Mouse (Mus musculus): ENCODE measurements around the gene Ciao2b. TPM values are rescaled to one million over a fixed set of nuclear protein-coding genes. Genes with fewer than 3 reads are reported as not detected.

Ciao2b gene
- polyA plus RNA-seq, 2 experiments, result 71.1 to 81.9 TPM

DNA sequence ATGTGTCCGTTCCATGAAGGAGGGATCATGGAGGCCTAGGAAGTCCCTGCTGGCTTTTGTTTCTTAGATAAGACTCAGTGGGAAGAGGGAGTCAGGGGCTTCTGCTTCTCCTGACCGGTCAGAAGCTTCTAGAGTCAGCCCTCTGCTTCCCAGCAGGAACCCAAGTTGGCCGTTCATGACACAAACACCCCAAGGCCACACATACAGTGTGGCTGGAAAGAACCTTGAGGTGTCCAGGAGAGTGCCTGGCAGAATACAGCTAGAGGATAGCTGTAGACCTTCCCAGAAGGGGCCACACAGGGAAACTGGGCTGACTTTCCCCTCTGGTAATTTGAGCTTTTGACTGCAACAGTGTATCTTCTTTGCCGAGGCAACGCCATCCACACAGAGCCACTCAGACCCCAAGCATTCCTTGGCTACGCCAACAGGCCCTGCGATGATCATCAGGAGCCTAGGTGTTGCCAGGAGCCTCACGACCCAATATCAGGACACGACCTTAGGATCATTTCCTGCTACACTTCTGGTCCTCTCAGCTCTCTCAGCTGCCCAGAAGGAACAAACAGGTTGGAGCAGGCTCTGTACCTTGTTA lies 8.5 kb downstream of the Ciao2b start:
- H3K9ac ChIP-seq (ENCODE audit: low read depth, low read length, severe bottlenecking), result no peak overlapping the region
- no peak for TF ChIP-seq POLR2A (IDR thresholded peaks at IDR 0.05; ENCODE audit: borderline replicate concordance, extremely low read depth, insufficient read depth, insufficient read length)
- no peak overlapping the region for H3K4me2 ChIP-seq (replicated peaks; ENCODE audit: low read depth, low read length, severe bottlenecking)
- H3K4me1 ChIP-seq (ENCODE audit: control insufficient read depth, insufficient read depth, low read length), result peaks cover 22% of the 10 kb centered on the region; the same call in 1 of the 2 replicates
- H3K27ac ChIP-seq (replicated peaks; ENCODE audit: low read depth, low read length), result no peak overlapping the region
- ATAC-seq (ENCODE audit: low FRiP score, low read depth) (no peak), DNase-seq (ENCODE audit: low spot score) (no peak)
- no peaks in the 10 kb centered on the region for H3K9me3 ChIP-seq (ENCODE audit: control insufficient read depth, low read length)
- 50% methylated on average over 9 of the region's 9 CpGs for WGBS
- peaks cover 7% of the 10 kb centered on the region; the same call in 1 of the 2 replicates for H3K36me3 ChIP-seq (ENCODE audit: control insufficient read depth, insufficient read depth, low read length)
- H3K27me3 ChIP-seq (ENCODE audit: control insufficient read depth, insufficient read depth, low read length), result peaks cover 6% of the 10 kb centered on the region; the same call in 1 of the 2 replicates
- no peak overlapping the region for H3K4me3 ChIP-seq (replicated peaks; ENCODE audit: low read length)

GRCm38 (mm10) chr8:104632486-104632885 lies 9.3 kb downstream of the Ciao2b start:
- peak overlapping the region; percentile 69; the same call in 1 of the 2 replicates for H3K4me2 ChIP-seq (replicated peaks; ENCODE audit: low read depth, low read length, severe bottlenecking)
- H3K36me3 ChIP-seq (ENCODE audit: control insufficient read depth, insufficient read depth, low read length), result 0 out of 2 replicates have a peak, but pooled peaks cover 4% of the 10 kb centered on the region
- H3K27ac ChIP-seq (replicated peaks; ENCODE audit: low read depth, low read length), result no peak overlapping the region
- no peak overlapping the region for H3K4me3 ChIP-seq (replicated peaks; ENCODE audit: low read length)
- DNase-seq (ENCODE audit: low spot score) (no peak), ATAC-seq (ENCODE audit: low FRiP score, low read depth) (no peak)
- H3K9me3 ChIP-seq (ENCODE audit: control insufficient read depth, low read length), result no peaks in the 10 kb centered on the region
- peaks cover 22% of the 10 kb centered on the region; the same call in 1 of the 2 replicates for H3K4me1 ChIP-seq (ENCODE audit: control insufficient read depth, insufficient read depth, low read length)
- TF ChIP-seq POLR2A (IDR thresholded peaks at IDR 0.05; ENCODE audit: borderline replicate concordance, extremely low read depth, insufficient read depth, insufficient read length), result no peak
- H3K27me3 ChIP-seq (ENCODE audit: control insufficient read depth, insufficient read depth, low read length), result peaks cover 6% of the 10 kb centered on the region; the same call in 1 of the 2 replicates
- 50% methylated on average over 6 of the region's 6 CpGs for WGBS
- H3K9ac ChIP-seq (ENCODE audit: low read depth, low read length, severe bottlenecking), result no peak overlapping the region

DNA sequence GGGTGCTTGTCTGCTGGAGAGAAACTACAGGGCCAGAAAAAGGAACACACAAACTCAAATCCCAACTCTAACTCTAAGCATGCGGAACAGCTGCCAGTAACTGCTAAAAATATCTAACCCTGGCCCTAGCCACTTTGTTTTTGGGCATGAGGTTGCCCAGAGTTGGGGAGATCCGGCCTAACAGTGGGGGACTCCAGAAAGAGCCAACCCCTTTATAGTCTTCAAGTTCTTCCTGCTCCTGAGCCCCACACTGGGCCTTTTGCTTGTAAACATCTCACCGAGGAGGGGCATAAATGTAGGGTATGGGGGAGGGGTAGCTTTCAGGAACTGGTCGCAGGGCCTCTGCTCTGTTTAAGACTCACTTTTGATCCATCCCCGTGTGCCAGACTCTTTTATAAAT lies 9.8 kb downstream of the Ciao2b start:
- no peak overlapping the region for H3K9ac ChIP-seq (ENCODE audit: low read depth, low read length, severe bottlenecking)
- H3K4me2 ChIP-seq (replicated peaks; ENCODE audit: low read depth, low read length, severe bottlenecking), result peak overlapping the region; percentile 69
- H3K27me3 ChIP-seq (ENCODE audit: control insufficient read depth, insufficient read depth, low read length), result peaks cover 6% of the 10 kb centered on the region; the same call in 1 of the 2 replicates
- TF ChIP-seq POLR2A (IDR thresholded peaks at IDR 0.05; ENCODE audit: borderline replicate concordance, extremely low read depth, insufficient read depth, insufficient read length), result no peak
- WGBS, result 16% methylated on average over 5 of the region's 5 CpGs
- no peak for DNase-seq (ENCODE audit: low spot score)
- 0 out of 2 replicates have a peak, but pooled peaks cover 4% of the 10 kb centered on the region for H3K36me3 ChIP-seq (ENCODE audit: control insufficient read depth, insufficient read depth, low read length)
- H3K27ac ChIP-seq (replicated peaks; ENCODE audit: low read depth, low read length), result 0 out of 2 replicates have a peak overlapping the region, but pooled peaks have one; percentile 38
- peak overlapping the region; percentile 41; the same call in 1 of the 2 replicates for H3K4me3 ChIP-seq (replicated peaks; ENCODE audit: low read length)
- ATAC-seq (ENCODE audit: low FRiP score, low read depth), result no peak
- H3K9me3 ChIP-seq (ENCODE audit: control insufficient read depth, low read length), result no peaks in the 10 kb centered on the region
- peaks cover 22% of the 10 kb centered on the region; the same call in 1 of the 2 replicates for H3K4me1 ChIP-seq (ENCODE audit: control insufficient read depth, insufficient read depth, low read length)

- Histone ChIP-seq H3K4me1 (ENCODE audit: control insufficient read depth, insufficient read depth, low read length) (peaks cover 22% of the 10 kb centered on the region; the same call in 1 of the 2 replicates), H3K27ac (replicated peaks; ENCODE audit: low read depth, low read length) (0 out of 2 replicates have a peak within 1 kb of the TSS, but pooled peaks have one; percentile 38), H3K27me3 (ENCODE audit: control insufficient read depth, insufficient read depth, low read length) (peaks cover 6% of the 10 kb centered on the region; the same call in 1 of the 2 replicates), H3K36me3 (ENCODE audit: control insufficient read depth, insufficient read depth, low read length) (0 out of 2 replicates have a peak, but pooled peaks cover 4% of the 10 kb centered on the region), H3K4me2 (replicated peaks; ENCODE audit: low read depth, low read length, severe bottlenecking) (peak within 1 kb of the TSS; percentile 69), H3K4me3 (replicated peaks; ENCODE audit: low read length) (peak within 1 kb of the TSS; percentile 41), H3K9ac (ENCODE audit: low read depth, low read length, severe bottlenecking) (peak within 1 kb of the TSS; percentile 50), H3K9me3 (ENCODE audit: control insufficient read depth, low read length) (no peaks in the 10 kb centered on the region)
- WGBS, result 2% methylated on average over 24 of the region's 28 CpGs
- DNase-seq (ENCODE audit: low spot score), result peak; percentile 57
- peak; percentile 72 for ATAC-seq (ENCODE audit: low FRiP score, low read depth)
- no peak for TF ChIP-seq POLR2A (IDR thresholded peaks at IDR 0.05; ENCODE audit: borderline replicate concordance, extremely low read depth, insufficient read depth, insufficient read length)
These were observed 10.6 kb downstream of the Ciao2b start, which contains the start of gene Rrad for GRCm38 (mm10) chr8:104630981-104631663. Gene Rrad (minus strand): TSS chr8:104631327.

- DNase-seq (ENCODE audit: low spot score) (no peak), ATAC-seq (ENCODE audit: low FRiP score, low read depth) (0 out of 2 replicates have a peak, but pooled peaks have one; percentile 16)
- Histone ChIP-seq H3K9ac (ENCODE audit: low read depth, low read length, severe bottlenecking) (peak overlapping the region; percentile 50), H3K36me3 (ENCODE audit: control insufficient read depth, insufficient read depth, low read length) (0 out of 2 replicates have a peak, but pooled peaks cover 4% of the 10 kb centered on the region), H3K9me3 (ENCODE audit: control insufficient read depth, low read length) (no peaks in the 10 kb centered on the region), H3K4me2 (replicated peaks; ENCODE audit: low read depth, low read length, severe bottlenecking) (peak overlapping the region; percentile 69), H3K27ac (replicated peaks; ENCODE audit: low read depth, low read length) (no peak overlapping the region), H3K27me3 (ENCODE audit: control insufficient read depth, insufficient read depth, low read length) (peaks cover 6% of the 10 kb centered on the region; the same call in 1 of the 2 replicates), H3K4me1 (ENCODE audit: control insufficient read depth, insufficient read depth, low read length) (peaks cover 22% of the 10 kb centered on the region; the same call in 1 of the 2 replicates), H3K4me3 (replicated peaks; ENCODE audit: low read length) (peak overlapping the region; percentile 41)
- TF ChIP-seq POLR2A (IDR thresholded peaks at IDR 0.05; ENCODE audit: borderline replicate concordance, extremely low read depth, insufficient read depth, insufficient read length), result no peak
- 1% methylated on average over 36 of the region's 36 CpGs for WGBS
These were observed 11.2 kb downstream of the Ciao2b start for GRCm38 (mm10) chr8:104630574-104630973.

Measured in limb, embryonic 14.5 days (tissue).